Mouse (Mus musculus): ENCODE data around the gene Nap1l5.
"Not testable (repeated sequence)": the region's sequence is repeated elsewhere in the genome, so short reads cannot be mapped to it uniquely, and the experiment has no call there.

Nap1l5 gene

DNA sequence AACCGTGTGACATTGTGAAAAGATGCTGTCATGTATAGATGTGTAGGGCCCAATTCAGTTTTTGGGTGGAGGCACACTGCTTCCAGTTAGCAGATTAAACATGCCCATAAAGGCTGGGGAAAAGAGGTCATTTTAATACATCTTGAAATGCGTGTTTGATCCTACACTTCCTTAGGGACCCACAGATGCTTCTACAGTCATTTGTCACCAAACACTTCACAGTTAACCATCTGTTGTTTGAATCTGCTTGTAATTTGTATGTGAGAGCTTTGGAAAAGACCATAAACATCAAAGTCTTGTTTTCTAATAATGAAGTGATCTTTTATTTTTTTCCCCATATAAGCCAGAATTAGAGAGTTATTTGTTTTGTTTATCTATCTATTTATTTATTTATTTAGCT lies 915 bp upstream of the Nap1l5 start:
- no peak for DNase-seq (ENCODE audit: low read depth in 1 of 2, low spot score in 2 of 2)

DNA sequence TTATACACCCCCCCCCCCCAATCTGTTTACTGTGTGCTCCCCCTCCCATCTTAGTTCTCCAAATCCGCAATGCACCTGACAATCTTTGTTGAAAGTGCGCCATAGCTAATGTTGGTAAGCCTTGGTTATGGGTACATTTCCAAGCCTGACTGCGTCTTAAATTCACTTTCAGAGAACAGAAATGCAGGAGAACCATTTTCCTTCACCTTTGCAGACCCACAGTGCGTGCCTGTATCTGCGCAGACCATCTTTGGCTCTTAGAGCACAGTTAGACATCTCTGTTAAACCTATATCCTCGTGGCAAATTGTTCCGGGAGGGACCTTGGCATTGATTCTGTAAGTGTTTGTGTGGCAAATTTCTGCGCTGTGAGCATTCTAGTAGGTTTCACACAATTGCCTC lies 460 bp upstream of the Nap1l5 start:
- no peak for DNase-seq (ENCODE audit: low read depth in 1 of 2, low spot score in 2 of 2)

DNA sequence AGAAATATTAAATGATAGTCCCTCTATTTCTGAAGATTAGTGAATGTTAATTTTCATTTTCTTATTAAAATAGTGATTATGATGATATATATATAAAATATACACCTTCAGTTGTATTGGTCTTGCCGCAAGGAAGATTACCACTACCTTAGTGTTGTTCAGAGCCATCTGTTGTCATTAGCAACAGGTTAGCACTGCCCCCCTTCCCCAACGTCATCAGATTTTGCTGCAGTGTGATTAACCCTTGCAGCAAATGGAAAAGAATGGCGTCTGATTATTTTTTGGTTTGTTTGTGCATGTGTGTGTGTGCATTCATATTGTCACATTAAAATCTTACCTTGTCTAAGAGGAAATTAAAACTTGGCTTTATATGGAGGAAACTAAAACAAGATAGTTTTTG lies 2.3 kb downstream of the Nap1l5 start:
- DNase-seq (ENCODE audit: low read depth in 1 of 2, low spot score in 2 of 2) = no peak

- no peak for DNase-seq (ENCODE audit: low read depth in 1 of 2, low spot score in 2 of 2)
Observed at GRCm38 (mm10) chr6:58903171-58903570, 3.7 kb downstream of the Nap1l5 start.

DNA sequence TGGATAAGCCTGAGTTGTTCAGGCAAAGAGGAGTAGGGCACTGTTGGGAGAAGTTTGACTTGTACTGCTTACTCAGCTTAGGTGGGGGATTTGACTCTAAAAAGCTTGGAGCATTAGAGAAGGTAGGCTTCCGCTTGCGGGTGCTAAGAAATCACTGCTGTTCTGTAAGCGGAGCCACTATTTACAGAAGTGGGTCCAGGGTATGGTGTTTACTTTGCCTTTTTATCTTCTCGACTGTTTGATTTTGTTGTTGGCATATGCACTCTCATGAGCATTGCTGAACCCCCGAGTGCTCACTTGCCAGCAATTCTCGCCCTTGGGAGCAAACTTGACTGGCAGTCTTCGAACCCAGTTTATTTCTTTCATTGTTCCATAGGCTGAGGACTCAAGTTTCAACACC lies 6.3 kb downstream of the Nap1l5 start:
- DNase-seq (ENCODE audit: low read depth in 1 of 2, low spot score in 2 of 2) = no peak

GRCm38 (mm10) chr6:58899076-58899475 lies 7.8 kb downstream of the Nap1l5 start:
- DNase-seq (ENCODE audit: low read depth in 1 of 2, low spot score in 2 of 2) = no peak

DNA sequence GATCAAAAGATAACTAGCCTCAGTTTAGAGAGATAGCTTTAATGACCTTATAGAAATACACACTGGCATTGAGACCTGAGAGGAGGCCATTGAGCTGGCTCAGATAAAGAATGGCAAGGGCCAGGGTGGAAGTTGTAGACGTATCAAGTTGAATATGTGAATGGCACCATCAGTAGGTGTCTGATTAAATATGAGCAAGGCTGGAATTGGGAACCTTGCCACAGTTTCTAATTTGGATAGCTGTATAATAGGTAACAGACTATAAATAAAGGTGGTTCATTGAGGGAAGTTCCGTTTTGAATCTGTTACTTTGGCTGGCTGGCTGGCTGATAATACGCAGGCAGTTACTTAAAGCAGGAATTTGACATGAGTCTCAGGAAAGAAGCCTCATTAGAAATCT lies 10.2 kb downstream of the Nap1l5 start:
- no peak for DNase-seq (ENCODE audit: low read depth in 1 of 2, low spot score in 2 of 2)

GRCm38 (mm10) chr6:58894994-58895393 lies 11.9 kb downstream of the Nap1l5 start:
- DNase-seq (ENCODE audit: low read depth in 1 of 2, low spot score in 2 of 2) = no peak

DNA sequence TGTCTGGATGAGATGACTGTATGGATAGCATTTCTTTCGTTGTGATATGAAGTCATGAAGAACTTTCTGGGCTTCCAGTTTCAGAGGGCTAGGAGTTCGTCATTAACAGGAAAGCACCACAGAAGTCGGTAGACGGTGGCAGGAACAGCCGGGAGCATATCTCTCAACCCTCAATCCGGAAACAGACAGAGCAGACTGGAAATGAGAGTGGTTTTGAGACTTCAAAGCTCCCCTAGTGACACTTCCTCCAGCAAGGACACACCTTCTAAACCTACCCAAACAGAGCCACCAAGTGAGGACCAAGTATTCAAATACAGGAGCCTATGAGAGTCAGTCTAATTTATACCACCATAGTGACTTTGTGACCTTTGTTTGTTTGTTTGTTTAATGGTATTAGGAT lies 13.6 kb downstream of the Nap1l5 start:
- no peak for DNase-seq (ENCODE audit: low read depth in 1 of 2, low spot score in 2 of 2)

GRCm38 (mm10) chr6:58889917-58890316 lies 17.0 kb downstream of the Nap1l5 start:
- DNase-seq (ENCODE audit: low read depth in 1 of 2, low spot score in 2 of 2) = no peak

- DNase-seq (ENCODE audit: low read depth in 1 of 2, low spot score in 2 of 2) = no peak
Observed at GRCm38 (mm10) chr6:58882271-58882670, 24.6 kb downstream of the Nap1l5 start.

DNA sequence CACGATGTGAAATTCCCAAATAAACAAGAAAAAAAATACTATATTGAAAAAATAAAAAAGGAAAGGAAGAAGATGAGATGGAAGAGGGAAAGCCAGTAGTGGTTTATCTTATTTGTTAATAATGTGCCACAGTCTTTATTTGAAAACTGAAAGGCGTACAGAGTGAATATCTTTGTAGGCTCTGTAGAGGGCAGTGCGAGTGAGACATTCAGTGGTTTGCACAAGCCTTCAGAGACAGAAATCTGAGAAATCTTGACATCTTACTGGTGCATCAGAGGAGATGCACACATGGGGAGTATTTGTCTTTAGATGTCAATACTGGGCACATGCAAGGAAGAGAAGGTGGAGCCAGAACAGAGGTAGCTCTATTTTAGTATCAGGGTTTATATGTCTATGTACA lies 25.5 kb downstream of the Nap1l5 start:
- DNase-seq (ENCODE audit: low read depth in 1 of 2, low spot score in 2 of 2) = no peak

- no peak for DNase-seq (ENCODE audit: low read depth in 1 of 2, low spot score in 2 of 2)
Observed at GRCm38 (mm10) chr6:58880861-58881260, 26.0 kb downstream of the Nap1l5 start.

DNA sequence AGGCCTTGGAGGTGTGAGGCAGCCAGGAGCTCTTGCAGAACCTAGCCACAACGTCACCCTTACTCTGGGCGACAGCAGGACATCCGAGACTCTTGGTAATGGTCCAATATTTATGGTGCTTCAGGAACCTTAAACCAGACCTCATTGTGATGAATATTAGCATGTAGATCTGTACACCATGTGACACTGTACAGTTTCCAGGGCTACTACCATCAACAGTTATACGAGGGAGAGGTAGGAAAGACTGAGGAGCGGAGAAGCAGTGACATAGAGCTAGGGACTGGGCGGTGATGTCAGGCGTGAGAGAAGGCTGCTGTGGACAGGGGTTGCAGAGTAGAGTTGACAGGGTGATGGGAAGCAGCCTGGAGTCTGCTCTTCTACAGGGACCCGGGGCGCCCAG lies 26.9 kb downstream of the Nap1l5 start:
- DNase-seq (ENCODE audit: low read depth in 1 of 2, low spot score in 2 of 2) = no peak

DNA sequence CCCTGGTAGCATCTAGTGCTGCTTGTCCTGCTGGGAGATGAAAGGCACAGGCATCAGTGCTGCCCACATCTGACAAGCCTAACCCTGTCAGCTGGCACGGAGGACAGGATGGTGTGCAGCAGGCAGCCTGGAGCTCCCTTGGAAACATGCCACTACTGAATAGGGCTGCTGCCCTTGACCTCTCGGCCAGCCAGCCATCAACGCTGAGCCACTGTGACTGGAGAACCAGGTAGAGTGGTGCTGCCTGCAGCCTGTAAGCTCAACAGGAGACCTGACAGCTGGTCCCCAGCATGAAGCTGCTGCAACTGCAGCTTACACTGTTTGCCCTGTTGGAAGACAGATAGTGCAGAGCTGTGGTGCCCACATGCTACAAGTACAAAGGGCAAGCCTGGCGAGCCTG lies 27.3 kb downstream of the Nap1l5 start:
- DNase-seq (ENCODE audit: low read depth in 1 of 2, low spot score in 2 of 2) = no peak

- DNase-seq (ENCODE audit: low read depth in 1 of 2, low spot score in 2 of 2) = not testable (repeated sequence)
Observed at GRCm38 (mm10) chr6:58867858-58868257, 39.0 kb downstream of the Nap1l5 start.

GRCm38 (mm10) chr6:58863631-58864235 lies 43.1 kb downstream of the Nap1l5 start:
- DNase-seq (ENCODE audit: low read depth in 1 of 2, low spot score in 2 of 2) = no peak

DNA sequence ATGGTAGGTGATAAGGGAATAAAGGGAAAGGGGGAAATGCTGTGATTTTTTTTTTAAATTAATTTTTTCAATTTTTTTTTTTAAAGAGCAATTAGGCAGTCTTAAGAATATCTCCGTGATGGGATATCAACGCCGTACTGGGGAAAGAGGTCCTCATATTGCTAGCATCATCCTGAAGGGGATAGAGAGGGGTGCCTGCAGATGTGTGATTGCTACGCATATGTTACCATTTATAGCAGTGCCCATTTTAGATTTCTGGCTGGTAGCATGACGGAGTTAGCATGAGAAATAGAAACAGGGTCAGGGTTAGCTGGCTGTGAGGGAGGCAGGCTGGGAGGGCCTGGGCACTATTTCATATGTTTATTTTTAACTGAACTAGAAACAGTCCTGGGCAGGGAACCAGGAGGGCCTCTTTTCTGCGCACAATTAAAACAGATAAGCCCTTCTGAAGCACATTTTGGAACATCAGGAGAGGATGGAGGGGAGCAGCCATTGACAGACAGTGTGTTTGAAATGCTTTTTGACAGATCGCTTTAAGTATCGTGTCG lies 44.4 kb downstream of the Nap1l5 start:
- no peak for DNase-seq (ENCODE audit: low read depth in 1 of 2, low spot score in 2 of 2)

DNA sequence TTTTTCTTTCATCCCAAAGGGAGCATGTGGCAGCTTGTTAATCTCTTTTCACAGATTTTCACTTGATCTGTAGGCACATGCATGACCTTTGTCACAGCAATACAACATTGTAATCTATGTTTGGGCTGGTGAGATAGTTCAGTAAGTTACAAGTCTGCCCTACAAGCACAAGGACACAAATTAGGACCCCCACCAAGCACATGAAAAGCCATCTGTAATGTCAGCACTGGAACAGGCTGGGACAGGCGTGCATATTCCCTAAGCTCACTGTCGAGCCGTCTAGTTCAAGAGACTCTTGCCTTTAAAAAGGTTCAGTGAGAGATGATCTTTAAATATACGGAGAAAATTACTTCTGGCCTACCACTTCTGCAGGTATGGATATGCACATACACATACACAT lies 47.4 kb downstream of the Nap1l5 start:
- no peak for DNase-seq (ENCODE audit: low read depth in 1 of 2, low spot score in 2 of 2)

DNA sequence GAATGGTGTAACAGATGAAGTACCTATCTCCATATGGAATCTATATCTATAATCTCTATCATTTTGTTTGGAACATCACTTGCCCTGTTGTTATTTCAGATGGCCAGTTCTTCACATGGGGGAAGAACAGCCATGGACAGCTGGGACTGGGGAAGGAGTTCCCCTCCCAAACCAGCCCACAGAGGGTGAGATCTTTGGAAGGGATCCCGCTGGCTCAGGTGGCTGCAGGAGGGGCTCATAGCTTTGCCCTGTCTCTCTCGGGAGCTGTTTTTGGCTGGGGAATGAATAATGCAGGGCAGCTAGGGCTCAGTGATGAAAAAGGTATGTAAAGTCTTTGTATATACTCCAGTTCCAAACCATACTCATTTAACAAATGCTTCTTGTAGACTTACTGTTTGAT lies 50.4 kb downstream of the Nap1l5 start:
- no peak for DNase-seq (ENCODE audit: low read depth in 1 of 2, low spot score in 2 of 2)

GRCm38 (mm10) chr6:58855676-58856367 lies 51.1 kb downstream of the Nap1l5 start:
- no peak for DNase-seq (ENCODE audit: low read depth in 1 of 2, low spot score in 2 of 2)

Data from monocyte, adult 2 months (primary cell).